Mouse (Mus musculus) adrenal gland, postnatal 25 days (tissue): ENCODE measurements around the gene Lrrc4. TPM values are rescaled to one million over a fixed set of nuclear protein-coding genes. Genes with fewer than 3 reads are reported as not detected.

Experiments used
- DNase-seq: peaks from one replicate; pipeline ENCODE4 v3.0.0; 2021; ENCODE audit warnings: mixed read lengths
- long read RNA-seq: library from polyadenylated mRNA; stranded (forward); transcript quantifications from one replicate; pipeline ENCODE4 v2.0.0, GENCODE M21; 2021
- total RNA-seq: library from RNA; stranded (reverse); gene quantifications from 2 replicates; pipeline ENCODE4 v1.2.3, GENCODE M21; 2021

The Lrrc4 gene
- total RNA-seq, result 3.5 and 3.7 TPM in 2 replicates
- long read RNA-seq, partial matches to known transcripts, result 0 of 8 reads
- long read RNA-seq, other reads (novel, unspliced or antisense), result 5 of 8 reads

DNA sequence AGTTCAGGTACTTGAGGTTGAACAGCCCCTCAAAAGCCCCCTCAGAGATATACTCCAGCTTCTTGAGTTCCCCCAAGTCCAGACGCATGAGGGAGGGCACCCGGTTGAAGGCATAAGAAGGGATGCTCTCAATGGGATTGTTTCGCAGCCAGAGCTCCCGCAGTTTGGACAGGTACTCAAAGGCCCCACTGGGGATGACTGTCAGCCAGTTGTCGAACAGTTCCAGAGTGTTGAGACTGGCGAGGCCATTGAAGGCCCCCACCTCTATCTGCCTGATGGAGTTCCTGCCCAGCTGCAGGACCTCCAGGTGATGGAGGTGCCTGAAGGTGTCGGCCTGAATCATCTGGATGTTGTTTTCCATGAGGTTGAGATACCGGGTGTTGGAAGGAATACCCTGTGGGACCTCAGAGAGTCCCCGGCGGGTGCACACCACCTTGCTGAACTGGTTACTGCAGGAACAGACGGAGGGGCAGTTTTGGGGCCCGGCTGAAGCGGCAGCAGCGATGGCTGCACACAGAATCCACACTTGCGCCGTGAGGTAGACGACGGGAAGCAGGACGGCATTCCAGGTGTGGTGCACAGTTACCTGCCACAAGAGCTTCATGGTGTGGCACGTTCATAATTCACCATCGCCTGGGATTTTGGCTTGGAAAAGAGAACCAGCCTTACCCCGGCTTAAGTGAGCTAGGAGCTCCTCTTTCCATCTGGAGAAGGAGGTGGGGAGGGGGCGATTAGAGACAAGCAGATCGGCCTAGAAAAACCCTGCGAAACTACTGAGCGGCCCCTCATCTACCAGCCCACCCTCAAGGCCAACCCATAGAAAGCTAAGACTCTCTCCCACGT lies at the start of gene Lrrc4:
Gene Lrrc4 (minus strand): TSS at position 737 of the 843 bp plus-strand sequence.
- no peak for DNase-seq

GRCm38 (mm10) chr6:28880909-28881308 lies 49.4 kb upstream of the Lrrc4 start:
- DNase-seq, result no peak

DNA sequence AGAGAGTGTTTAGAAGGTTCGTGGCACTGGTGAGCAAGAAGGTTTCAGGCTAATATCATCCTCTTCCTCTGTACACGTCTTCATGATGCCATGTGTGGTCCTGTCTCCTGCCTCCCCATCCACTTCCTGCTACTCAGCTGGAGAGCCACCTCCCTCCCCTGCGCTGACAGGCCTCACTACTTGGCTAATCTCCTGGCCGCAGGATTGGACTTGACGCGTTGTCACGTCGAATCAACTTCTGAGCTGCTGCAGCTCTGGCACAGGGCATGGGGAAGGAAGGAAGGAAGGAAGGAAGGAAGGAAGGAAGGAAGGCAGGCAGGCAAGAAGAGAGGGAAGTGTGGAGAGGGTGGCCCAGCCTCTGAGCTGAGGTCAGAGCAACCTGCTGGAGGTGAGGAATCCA lies 47.8 kb upstream of the Lrrc4 start:
- no peak for DNase-seq

- DNase-seq, result no peak
Measured at GRCm38 (mm10) chr6:28877945-28878666, 46.6 kb upstream of the Lrrc4 start.

GRCm38 (mm10) chr6:28876492-28876891 lies 44.9 kb upstream of the Lrrc4 start:
- DNase-seq, result no peak

DNA sequence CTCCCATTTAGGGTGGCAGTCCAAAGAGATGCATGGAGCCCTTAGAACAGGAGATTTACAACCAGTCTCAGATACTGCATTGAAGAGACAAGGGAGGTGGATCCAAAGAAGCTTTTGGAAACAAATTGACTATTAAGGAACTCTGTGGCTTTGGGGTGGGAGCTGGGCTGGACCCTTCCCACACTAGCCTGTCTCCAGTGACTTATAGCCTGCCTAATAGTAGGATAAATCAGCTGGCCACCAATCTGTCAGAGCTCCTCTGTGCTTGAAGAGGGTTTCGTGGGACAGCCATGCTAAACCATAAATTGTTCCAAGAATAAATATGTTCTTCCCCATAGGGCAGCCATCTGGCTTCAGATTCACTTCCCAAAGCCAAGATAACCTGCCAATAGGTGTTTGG lies 43.8 kb upstream of the Lrrc4 start:
- DNase-seq, result no peak

DNA sequence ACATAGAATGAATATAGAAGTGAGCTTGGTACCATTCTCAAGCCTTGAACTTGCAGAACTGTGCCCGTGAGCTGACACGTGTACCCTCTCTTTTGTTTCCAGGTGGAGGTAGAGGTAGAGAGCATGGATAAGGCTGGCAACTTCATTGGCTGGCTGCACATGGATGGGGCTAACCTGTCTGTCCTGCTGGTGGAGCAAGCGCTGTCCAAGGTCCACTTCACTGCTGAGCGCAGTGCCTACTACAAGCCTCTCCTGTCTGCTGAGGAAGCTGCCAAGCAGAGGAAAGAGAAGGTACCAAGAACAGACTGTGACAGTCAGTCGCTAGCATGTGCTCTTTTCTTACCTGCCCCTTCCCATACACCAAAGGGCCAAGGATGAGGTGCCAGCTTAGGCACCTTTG lies 43.2 kb upstream of the Lrrc4 start:
- DNase-seq, result no peak

- no peak for DNase-seq
Measured at GRCm38 (mm10) chr6:28874053-28874452, 42.5 kb upstream of the Lrrc4 start.

DNA sequence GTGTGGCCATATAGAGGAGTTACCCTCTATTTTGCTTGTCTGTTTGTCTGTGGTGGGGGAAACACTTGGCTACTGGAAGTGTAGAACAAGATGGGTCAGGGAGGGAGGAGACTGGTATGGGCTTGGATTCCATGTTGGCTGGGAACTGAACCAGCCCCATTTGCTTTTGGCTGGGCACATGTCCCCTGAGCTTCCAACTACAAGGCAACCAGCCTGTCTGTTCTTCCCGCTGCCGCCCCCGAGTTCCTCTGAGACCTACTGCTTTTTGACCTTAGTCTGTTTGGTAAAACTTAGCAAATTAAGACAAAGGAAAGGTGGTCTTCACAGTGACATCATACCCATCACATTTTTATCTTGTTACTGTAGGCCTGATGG lies 40.9 kb upstream of the Lrrc4 start:
- DNase-seq, result no peak

- DNase-seq, result no peak
Measured at GRCm38 (mm10) chr6:28871725-28872420, 40.3 kb upstream of the Lrrc4 start.

DNA sequence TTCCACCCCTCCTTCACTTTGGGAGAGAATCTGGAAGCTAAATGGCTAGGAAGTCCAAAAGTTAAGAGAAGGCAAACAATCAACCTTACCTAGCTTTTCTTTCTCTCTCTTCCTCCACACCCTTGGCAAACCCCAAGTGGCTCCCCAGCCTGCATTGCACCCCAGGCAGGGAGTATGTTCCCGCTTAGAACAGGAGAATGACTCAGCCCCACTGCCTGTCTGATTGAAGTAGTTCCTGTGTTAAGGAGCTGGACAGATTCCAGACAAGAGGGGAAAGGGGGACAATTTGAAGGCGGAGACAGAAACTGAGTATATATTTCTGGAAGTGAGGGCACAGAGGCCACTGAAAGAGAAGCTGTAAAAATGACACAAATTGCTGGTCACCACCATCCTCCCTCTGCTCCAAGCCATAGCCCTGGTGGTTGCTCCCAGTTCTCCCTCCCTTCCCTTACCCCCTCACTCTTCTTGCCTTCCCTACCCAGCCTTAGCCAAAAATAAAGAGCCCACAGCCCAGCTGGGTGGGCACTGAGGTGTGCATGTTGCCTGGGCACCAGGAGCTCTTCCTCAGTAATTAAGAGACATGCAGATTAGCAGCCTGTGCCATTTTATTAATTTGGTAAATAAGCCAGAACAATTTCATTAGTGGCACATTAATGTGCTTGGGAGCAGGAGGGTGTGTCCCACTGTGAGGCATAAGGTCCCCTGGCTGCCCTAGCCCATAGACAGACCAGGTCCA lies 36.1 kb upstream of the Lrrc4 start:
- no peak for DNase-seq

- DNase-seq, result no peak
Measured at GRCm38 (mm10) chr6:28866206-28866605, 34.7 kb upstream of the Lrrc4 start.

DNA sequence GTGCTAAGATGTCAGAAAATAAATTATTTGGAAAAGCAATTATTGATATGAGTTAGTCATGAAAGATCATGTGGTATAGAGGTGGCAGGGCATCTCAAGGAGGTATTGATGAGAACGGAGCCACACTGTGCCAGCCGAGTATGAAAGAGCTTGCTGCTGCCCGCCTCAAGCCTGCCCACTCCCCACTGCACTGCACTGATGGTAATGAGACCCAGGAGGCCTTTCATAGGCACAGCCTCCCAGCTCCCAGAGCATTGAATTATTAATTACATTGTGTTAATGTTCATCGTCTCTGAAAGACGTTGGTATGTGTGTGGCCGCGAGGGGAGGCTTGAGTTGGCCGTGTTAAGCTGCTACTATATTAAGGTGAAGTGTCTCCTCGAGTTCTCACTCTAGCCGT lies 33.6 kb upstream of the Lrrc4 start:
- no peak for DNase-seq

GRCm38 (mm10) chr6:28864684-28865083 lies 33.1 kb upstream of the Lrrc4 start:
- no peak for DNase-seq

GRCm38 (mm10) chr6:28862304-28862703 lies 30.8 kb upstream of the Lrrc4 start:
- peak; percentile 29 for DNase-seq

- no peak for DNase-seq
Measured at GRCm38 (mm10) chr6:28860922-28861321, 29.4 kb upstream of the Lrrc4 start.

GRCm38 (mm10) chr6:28860450-28860849 lies 28.9 kb upstream of the Lrrc4 start:
- no peak for DNase-seq

DNA sequence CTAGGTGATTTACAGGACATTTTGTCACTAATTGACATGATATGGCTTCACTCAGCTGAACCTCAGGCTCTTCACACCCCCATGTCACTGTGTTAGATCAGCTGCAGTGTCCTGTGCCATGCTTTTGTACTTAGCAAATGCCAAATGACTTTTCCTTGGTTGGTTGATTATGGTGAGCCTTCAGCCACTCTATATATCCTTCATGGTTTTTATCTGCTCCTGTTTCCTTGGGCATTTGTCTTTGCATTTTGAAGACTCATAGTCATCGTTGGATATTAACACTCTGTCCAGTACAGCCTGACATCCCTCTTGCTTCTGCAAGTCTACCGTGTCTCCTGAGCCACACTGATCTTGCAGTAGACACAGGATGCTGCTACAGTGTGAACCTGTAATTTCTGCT lies 27.5 kb upstream of the Lrrc4 start:
- no peak for DNase-seq

GRCm38 (mm10) chr6:28857198-28858180 lies 25.9 kb upstream of the Lrrc4 start:
- no peak for DNase-seq

DNA sequence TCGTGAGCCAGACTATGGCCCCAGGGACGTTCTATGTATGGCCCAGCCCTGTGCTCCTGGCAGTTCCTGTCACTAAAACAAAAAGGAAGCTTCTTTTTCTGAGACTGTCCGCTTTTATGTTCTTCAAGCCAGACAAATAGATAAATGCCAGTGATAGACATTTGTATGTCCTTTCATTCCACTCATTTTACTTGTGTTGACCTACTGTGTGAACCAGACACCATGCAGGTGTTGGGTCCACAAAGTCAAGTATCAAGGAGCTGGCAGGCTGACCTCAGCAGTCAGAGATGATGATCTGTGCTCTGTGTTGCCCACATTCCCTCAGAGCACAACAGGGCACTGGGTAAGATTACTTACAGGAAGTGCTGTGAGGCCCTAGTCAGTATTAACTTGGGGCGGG lies 25.2 kb upstream of the Lrrc4 start:
- no peak for DNase-seq

DNA sequence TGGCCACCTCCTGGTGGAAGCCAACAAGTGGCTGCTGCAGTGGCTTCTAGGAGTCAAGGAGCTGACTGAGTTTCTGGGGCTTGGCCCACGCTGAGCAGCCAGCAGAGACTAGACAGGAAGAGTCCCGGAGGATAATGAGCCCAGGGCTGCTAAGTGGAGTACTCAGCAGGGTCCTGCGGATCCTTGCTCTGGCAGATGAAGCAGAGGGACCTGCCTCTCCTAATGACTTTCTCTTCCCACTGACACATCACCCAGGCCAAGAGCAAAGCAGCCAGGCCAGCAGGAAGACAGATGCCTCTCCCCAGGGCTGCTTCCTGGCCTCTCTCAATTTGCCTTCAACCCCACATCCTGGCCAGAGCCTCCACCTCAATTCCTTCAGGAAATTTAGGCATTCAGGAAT lies 23.9 kb upstream of the Lrrc4 start:
- no peak for DNase-seq
